Mouse (Mus musculus): ENCODE measurements around the gene Slc43a1.
"Not testable (repeated sequence)": the region's sequence is repeated elsewhere in the genome, so short reads cannot be mapped to it uniquely, and the experiment has no call there.

Slc43a1 gene

DNA sequence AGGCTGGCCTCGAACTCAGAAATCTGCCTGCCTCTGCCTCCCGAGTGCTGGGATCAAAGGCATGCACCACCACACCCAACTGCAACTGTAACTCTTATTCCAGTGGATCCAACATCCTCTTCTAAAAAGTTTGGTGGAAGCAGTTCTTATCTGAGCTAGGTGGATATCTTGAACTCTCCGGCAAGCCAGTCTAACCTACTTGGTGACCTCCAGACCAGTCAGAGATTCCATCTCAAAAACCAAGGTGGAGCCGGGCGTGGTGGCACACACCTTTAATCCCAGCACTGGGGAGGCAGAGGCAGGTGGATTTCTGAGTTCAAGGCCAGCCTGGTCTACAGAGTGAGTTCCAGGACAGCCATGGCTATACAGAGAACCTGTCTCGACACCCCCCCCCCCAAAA lies 58.0 kb downstream of the Slc43a1 start:
- DNase-seq (ENCODE audit: low spot score in 2 of 2): not testable (repeated sequence)

DNA sequence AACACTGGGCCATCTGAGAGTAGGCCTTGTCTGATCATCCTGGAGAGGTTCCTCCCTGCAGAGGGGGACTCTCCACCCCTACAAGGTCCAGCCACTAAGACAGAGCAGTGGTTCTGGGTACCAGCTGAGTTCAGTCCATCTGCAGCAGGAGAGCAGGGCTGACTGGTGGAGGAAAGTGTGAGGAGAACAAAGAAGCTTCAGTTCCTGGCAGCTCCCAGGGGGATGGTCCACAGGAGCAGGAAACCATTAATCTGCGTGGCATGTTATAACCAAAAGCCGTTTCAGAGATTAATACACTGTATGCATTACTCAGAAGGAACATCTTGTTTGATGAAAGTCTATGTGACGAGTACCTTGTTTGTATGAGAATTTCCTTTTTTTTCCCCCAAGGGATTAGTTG lies 74.1 kb downstream of the Slc43a1 start:
- DNase-seq (ENCODE audit: low spot score in 2 of 2): no peak
